Mouse (Mus musculus) hindbrain, embryonic 16.5 days (tissue): ENCODE results near the gene F2rl2. TPM values are rescaled to one million over a fixed set of nuclear protein-coding genes. Genes with fewer than 3 reads are reported as not detected.
A peak's percentile ranks its signal among the peaks of the same experiment; 100 is the strongest.

Experiments
- ATAC-seq: fragments of 200-750 bp; cut with Nextera tagmentation; 2 replicates; pipeline ENCODE4 v1.8.0; 2017; ENCODE audit warnings: moderate TSS enrichment, moderate library complexity
- H3K27ac ChIP-seq: fragments of 300-500 bp; sonication (generic); 2 replicates; pipeline ENCODE4 v1.5.1; 2014; ENCODE audit warnings: low read depth, mild to moderate bottlenecking, control low read depth, low read length, moderate library complexity
- H3K27me3 ChIP-seq: fragments of 300-500 bp; sonication (generic); replicated peaks from 2 replicates; pipeline ENCODE4 v1.6.1; 2014; ENCODE audit warnings: low read length; ENCODE audit not compliant: control insufficient read depth, insufficient read depth
- H3K36me3 ChIP-seq: fragments of 300-500 bp; sonication (generic); 2 replicates; pipeline ENCODE4 v1.6.1; 2014; ENCODE audit warnings: mild to moderate bottlenecking, low read length, moderate library complexity, mixed read lengths; ENCODE audit not compliant: control insufficient read depth, insufficient read depth
- H3K4me1 ChIP-seq: fragments of 300-500 bp; sonication (generic); 2 replicates; pipeline ENCODE4 v1.6.1; 2014; ENCODE audit warnings: low read depth, low read length; ENCODE audit not compliant: control insufficient read depth, insufficient read depth
- H3K4me2 ChIP-seq: fragments of 300-500 bp; sonication (generic); 2 replicates; pipeline ENCODE4 v1.6.1; 2014; ENCODE audit warnings: mild to moderate bottlenecking, low read length, control low read depth, moderate library complexity
- H3K4me3 ChIP-seq: fragments of 300-500 bp; sonication (generic); 2 replicates; pipeline ENCODE4 v1.5.1; 2014; ENCODE audit warnings: mild to moderate bottlenecking, low read length, control low read depth, moderate library complexity
- H3K9ac ChIP-seq: fragments of 300-500 bp; sonication (generic); 2 replicates; pipeline ENCODE4 v1.6.1; 2014; ENCODE audit warnings: low read depth, mild to moderate bottlenecking, control low read depth, low read length, moderate library complexity
- H3K9me3 ChIP-seq: fragments of 300-500 bp; sonication (generic); 2 replicates; pipeline ENCODE4 v1.6.1; 2014; ENCODE audit warnings: mild to moderate bottlenecking, low read length, moderate library complexity; ENCODE audit not compliant: control insufficient read depth
- WGBS: fragments of 180-500 bp; shearing (Covaris S2); extraction: QIAGEN DNeasy Blood & Tissue Kit; methylation state at CpG from one replicate; pipeline ENCODE4 v1.1.7; 2014; 5-methylcytosine and 5-hydroxymethylcytosine counted together
- polyA plus RNA-seq: library from polyadenylated mRNA; unstranded; fragments of >200 nt; fragmentation: Nextera tagmentation; extraction: Ambion mirVana; gene quantifications from 2 replicates; pipeline ENCODE4 v1.2.1, GENCODE M21; 2015

The F2rl2 gene
- polyA plus RNA-seq, 1 experiment from 2014 or later = 0.89 TPM

- Histone ChIP-seq H3K27ac (no peak overlapping the region), H3K4me2 (no peak overlapping the region), H3K4me1 (no peaks in the 10 kb centered on the region), H3K4me3 (no peak overlapping the region), H3K27me3 (no peaks in the 10 kb centered on the region), H3K36me3 (no peaks in the 10 kb centered on the region), H3K9ac (no peak overlapping the region), H3K9me3 (no peaks in the 10 kb centered on the region)
- ATAC-seq = no peak
- WGBS = 84% methylated on average over 4 of the region's 4 CpGs
These were observed 18.7 kb downstream of the F2rl2 start for GRCm38 (mm10) chr13:95715356-95715755.

GRCm38 (mm10) chr13:95719320-95720232 lies 22.9 kb downstream of the F2rl2 start:
- Histone ChIP-seq H3K36me3 (no peaks in the 10 kb centered on the region), H3K9me3 (no peaks in the 10 kb centered on the region), H3K4me2 (peak overlapping the region; percentile 33), H3K4me3 (peak overlapping the region; percentile 23; the same call in 1 of the 2 replicates), H3K4me1 (no peaks in the 10 kb centered on the region), H3K27ac (no peak overlapping the region), H3K9ac (no peak overlapping the region), H3K27me3 (no peaks in the 10 kb centered on the region)
- 57% methylated on average over 14 of the region's 14 CpGs for WGBS
- peak; percentile 87 for ATAC-seq

GRCm38 (mm10) chr13:95730491-95730890 lies 33.8 kb downstream of the F2rl2 start:
- no peak for ATAC-seq
- Histone ChIP-seq H3K36me3 (no peaks in the 10 kb centered on the region), H3K27ac (no peak overlapping the region), H3K4me2 (no peak overlapping the region), H3K9ac (no peak overlapping the region), H3K4me1 (no peaks in the 10 kb centered on the region), H3K4me3 (no peak overlapping the region), H3K9me3 (no peaks in the 10 kb centered on the region), H3K27me3 (no peaks in the 10 kb centered on the region)
- 93% methylated on average over 4 of the region's 4 CpGs for WGBS

GRCm38 (mm10) chr13:95739651-95740050 lies 43.0 kb downstream of the F2rl2 start:
- no peak overlapping the region for H3K4me2 ChIP-seq
- H3K27ac ChIP-seq = no peak overlapping the region
- H3K4me3 ChIP-seq = no peak overlapping the region
- no peaks in the 10 kb centered on the region for H3K36me3 ChIP-seq
- 74% methylated on average over 5 of the region's 5 CpGs for WGBS
- H3K27me3 ChIP-seq = no peaks in the 10 kb centered on the region
- H3K4me1 ChIP-seq = no peaks in the 10 kb centered on the region
- no peak for ATAC-seq
- H3K9me3 ChIP-seq = no peaks in the 10 kb centered on the region
- no peak overlapping the region for H3K9ac ChIP-seq

- WGBS = 90% methylated on average over 11 of the region's 11 CpGs
- no peaks in the 10 kb centered on the region for H3K9me3 ChIP-seq
- no peaks in the 10 kb centered on the region for H3K27me3 ChIP-seq
- ATAC-seq = no peak
- no peak overlapping the region for H3K27ac ChIP-seq
- no peak overlapping the region for H3K4me2 ChIP-seq
- no peak overlapping the region for H3K4me3 ChIP-seq
- no peaks in the 10 kb centered on the region for H3K36me3 ChIP-seq
- no peak overlapping the region for H3K9ac ChIP-seq
- H3K4me1 ChIP-seq = no peaks in the 10 kb centered on the region
These were observed 45.4 kb downstream of the F2rl2 start for GRCm38 (mm10) chr13:95741813-95742689.

GRCm38 (mm10) chr13:95742881-95743466 lies 46.3 kb downstream of the F2rl2 start:
- H3K4me1 ChIP-seq = no peaks in the 10 kb centered on the region
- no peaks in the 10 kb centered on the region for H3K27me3 ChIP-seq
- H3K27ac ChIP-seq = no peak overlapping the region
- ATAC-seq = no peak
- no peak overlapping the region for H3K4me2 ChIP-seq
- 84% methylated on average over 9 of the region's 9 CpGs for WGBS
- no peak overlapping the region for H3K4me3 ChIP-seq
- H3K36me3 ChIP-seq = no peaks in the 10 kb centered on the region
- no peaks in the 10 kb centered on the region for H3K9me3 ChIP-seq
- H3K9ac ChIP-seq = no peak overlapping the region

- no peak overlapping the region for H3K27ac ChIP-seq
- no peaks in the 10 kb centered on the region for H3K4me1 ChIP-seq
- H3K4me2 ChIP-seq = no peak overlapping the region
- H3K27me3 ChIP-seq = no peaks in the 10 kb centered on the region
- no peaks in the 10 kb centered on the region for H3K9me3 ChIP-seq
- no peak overlapping the region for H3K9ac ChIP-seq
- H3K4me3 ChIP-seq = no peak overlapping the region
- ATAC-seq = no peak
- 84% methylated on average over 4 of the region's 4 CpGs for WGBS
- no peaks in the 10 kb centered on the region for H3K36me3 ChIP-seq
These were observed 48.8 kb downstream of the F2rl2 start for GRCm38 (mm10) chr13:95745451-95745850.

GRCm38 (mm10) chr13:95746509-95746908 lies 49.9 kb downstream of the F2rl2 start:
- peak; percentile 63 for ATAC-seq
- Histone ChIP-seq H3K27me3 (no peaks in the 10 kb centered on the region), H3K9ac (no peak overlapping the region), H3K36me3 (no peaks in the 10 kb centered on the region), H3K4me2 (no peak overlapping the region), H3K9me3 (no peaks in the 10 kb centered on the region), H3K4me1 (no peaks in the 10 kb centered on the region), H3K4me3 (no peak overlapping the region), H3K27ac (no peak overlapping the region)
- 15% methylated on average over 6 of the region's 6 CpGs for WGBS

- Histone ChIP-seq H3K27me3 (no peaks in the 10 kb centered on the region), H3K4me2 (no peak overlapping the region), H3K9ac (no peak overlapping the region), H3K4me3 (no peak overlapping the region), H3K36me3 (no peaks in the 10 kb centered on the region), H3K9me3 (no peaks in the 10 kb centered on the region), H3K27ac (no peak overlapping the region), H3K4me1 (no peaks in the 10 kb centered on the region)
- no peak for ATAC-seq
- 80% methylated on average over 7 of the region's 7 CpGs for WGBS
These were observed 50.4 kb downstream of the F2rl2 start for GRCm38 (mm10) chr13:95747101-95747500.
